Mouse (Mus musculus): ENCODE results near the gene Slit3. TPM values are rescaled to one million over a fixed set of nuclear protein-coding genes. Genes with fewer than 3 reads are reported as not detected.

Slit3 gene
- total and polyA plus RNA-seq, 3 experiments = not detected

DNA sequence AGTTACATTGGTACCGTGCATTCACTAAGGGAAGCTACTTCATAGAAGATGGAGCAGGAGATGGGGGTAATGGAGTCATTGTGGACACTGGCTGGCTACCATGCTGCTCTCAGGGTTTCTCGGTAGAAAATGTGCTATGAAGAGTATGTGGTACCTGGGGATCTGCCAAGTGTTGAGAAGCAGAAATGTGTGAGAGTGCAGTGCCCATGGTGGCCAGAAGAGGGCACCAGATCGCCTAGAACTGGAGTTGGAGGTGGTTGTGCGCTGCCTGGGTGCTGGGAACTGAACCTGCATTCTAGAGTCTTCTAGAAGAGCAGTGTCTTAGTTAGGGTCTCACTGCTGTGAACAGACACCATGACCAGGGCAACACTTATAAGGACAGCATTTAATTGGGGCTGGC is 582.4 kb downstream of the Slit3 start:
- DNase-seq (ENCODE audit: low read depth, low spot score) = peak; percentile 19
- no peaks in the 10 kb centered on the region for H3K36me3 ChIP-seq (ENCODE audit: control insufficient read depth in 1 of 2, insufficient read depth in 2 of 2, low read length in 2 of 2)
- H3K9me3 ChIP-seq (replicated peaks; ENCODE audit: insufficient read depth, low read length) = no peaks in the 10 kb centered on the region
- no peak overlapping the region for H3K9ac ChIP-seq (ENCODE audit: control insufficient read depth, low read depth, low read length, poor library complexity, severe bottlenecking)
- TF ChIP-seq SMC3 (IDR thresholded peaks at IDR 0.05; ENCODE audit: low read depth, low read length) (peak; percentile 15; the same call in 1 of the 2 replicates), USF2 (IDR thresholded peaks at IDR 0.05; ENCODE audit: borderline replicate concordance in 1 of 2, insufficient read depth in 1 of 2, low read depth in 1 of 2, low read length in 2 of 2) (no peak), CTCF (IDR thresholded peaks at IDR 0.05 in 2 of 3, conservative IDR thresholded peaks at IDR 0.05 in 1 of 3; ENCODE audit: control insufficient read depth in 1 of 3, insufficient read depth in 1 of 3, low read depth in 2 of 3, low read length in 3 of 3, poor library complexity in 1 of 3, severe bottlenecking in 1 of 3) (peak; percentile 13 to 41 (median 28); a peak in 4 of 6 replicates), RCOR1 (IDR thresholded peaks at IDR 0.05; ENCODE audit: low read depth, low read length) (no peak), POLR2A (IDR thresholded peaks at IDR 0.05; ENCODE audit: control insufficient read depth in 1 of 2, insufficient read depth in 1 of 2, low read depth in 1 of 2, low read length in 2 of 2, poor library complexity in 1 of 2) (no peak), RAD21 (IDR thresholded peaks at IDR 0.05; ENCODE audit: low read depth, low read length) (no peak; the same call in none of the 2 replicates), KAT2A (conservative IDR thresholded peaks at IDR 0.05; ENCODE audit: low read depth, low read length) (no peak), CHD2 (IDR thresholded peaks at IDR 0.05; ENCODE audit: low read length) (no peak), SIN3A (IDR thresholded peaks at IDR 0.05; ENCODE audit: low read length) (no peak), MEF2A (IDR thresholded peaks at IDR 0.05; ENCODE audit: extremely low read depth, insufficient replicate concordance, low read depth, low read length, poor library complexity, severe bottlenecking) (no peak), TBP (IDR thresholded peaks at IDR 0.05; ENCODE audit: low read depth, low read length) (no peak), EP300 (IDR thresholded peaks at IDR 0.05; ENCODE audit: low read depth in 1 of 2, low read length in 2 of 2) (no peak), ZC3H11A (IDR thresholded peaks at IDR 0.05; ENCODE audit: low read depth, low read length) (no peak), POLR2AphosphoS5 (IDR thresholded peaks at IDR 0.05; ENCODE audit: borderline replicate concordance, low read depth, low read length) (no peak), POLR2AphosphoS2 (IDR thresholded peaks at IDR 0.05; ENCODE audit: low read length) (no peak), MAZ (IDR thresholded peaks at IDR 0.05; ENCODE audit: low read depth, low read length) (no peak), MAFK (IDR thresholded peaks at IDR 0.05; ENCODE audit: borderline replicate concordance, low read depth, low read length) (no peak)
- H3K27me3 ChIP-seq (ENCODE audit: control insufficient read depth in 1 of 2, insufficient read depth in 2 of 2, low read length in 2 of 2) = no peaks in the 10 kb centered on the region
- no peaks in the 10 kb centered on the region for H3K79me2 ChIP-seq (ENCODE audit: control insufficient read depth, insufficient read depth, low read length, poor library complexity)
- H3K4me1 ChIP-seq (ENCODE audit: control insufficient read depth in 1 of 2, insufficient read depth in 2 of 2, low read length in 2 of 2) = no peaks in the 10 kb centered on the region
- no peak overlapping the region for H3K4me3 ChIP-seq (ENCODE audit: control insufficient read depth in 1 of 2, insufficient read depth in 1 of 2, low read depth in 2 of 2, low read length in 2 of 2)
- no peak overlapping the region for H3K27ac ChIP-seq (ENCODE audit: control insufficient read depth, low read depth, low read length)

- Histone ChIP-seq H3K9me3 (replicated peaks; ENCODE audit: insufficient read depth, low read length) (no peaks in the 10 kb centered on the region), H3K27ac (ENCODE audit: control insufficient read depth, low read depth, low read length) (no peak overlapping the region), H3K79me2 (ENCODE audit: control insufficient read depth, insufficient read depth, low read length, poor library complexity) (no peaks in the 10 kb centered on the region), H3K27me3 (ENCODE audit: control insufficient read depth in 1 of 2, insufficient read depth in 2 of 2, low read length in 2 of 2) (no peaks in the 10 kb centered on the region), H3K4me1 (ENCODE audit: control insufficient read depth in 1 of 2, insufficient read depth in 2 of 2, low read length in 2 of 2) (no peaks in the 10 kb centered on the region), H3K4me3 (ENCODE audit: control insufficient read depth in 1 of 2, insufficient read depth in 1 of 2, low read depth in 2 of 2, low read length in 2 of 2) (no peak overlapping the region), H3K36me3 (ENCODE audit: control insufficient read depth in 1 of 2, insufficient read depth in 2 of 2, low read length in 2 of 2) (no peaks in the 10 kb centered on the region), H3K9ac (ENCODE audit: control insufficient read depth, low read depth, low read length, poor library complexity, severe bottlenecking) (no peak overlapping the region)
- TF ChIP-seq MAZ (IDR thresholded peaks at IDR 0.05; ENCODE audit: low read depth, low read length) = no peak
- no peak for TF ChIP-seq JUND (IDR thresholded peaks at IDR 0.05; ENCODE audit: low read depth, low read length)
- no peak for TF ChIP-seq E2F4 (IDR thresholded peaks at IDR 0.05; ENCODE audit: borderline replicate concordance, low read depth, low read length)
- no peak for TF ChIP-seq TAL1 (IDR thresholded peaks at IDR 0.05; ENCODE audit: low read length)
- TF ChIP-seq CHD2 (IDR thresholded peaks at IDR 0.05; ENCODE audit: low read length) = no peak
- no peak for TF ChIP-seq CTCF (IDR thresholded peaks at IDR 0.05 in 2 of 3, conservative IDR thresholded peaks at IDR 0.05 in 1 of 3; ENCODE audit: control insufficient read depth in 1 of 3, insufficient read depth in 1 of 3, low read depth in 2 of 3, low read length in 3 of 3, poor library complexity in 1 of 3, severe bottlenecking in 1 of 3)
- TF ChIP-seq POLR2AphosphoS5 (IDR thresholded peaks at IDR 0.05; ENCODE audit: borderline replicate concordance, low read depth, low read length) = no peak
- TF ChIP-seq TBP (IDR thresholded peaks at IDR 0.05; ENCODE audit: low read depth, low read length) = no peak
- TF ChIP-seq UBTF (IDR thresholded peaks at IDR 0.05; ENCODE audit: borderline replicate concordance, insufficient read depth, low read depth, low read length) = no peak
- no peak for TF ChIP-seq MAX (IDR thresholded peaks at IDR 0.05; ENCODE audit: low read length)
- TF ChIP-seq HCFC1 (IDR thresholded peaks at IDR 0.05; ENCODE audit: low read depth, low read length) = no peak
- no peak for TF ChIP-seq TCF12 (IDR thresholded peaks at IDR 0.05; ENCODE audit: low read depth, low read length)
- no peak for TF ChIP-seq RCOR1 (IDR thresholded peaks at IDR 0.05; ENCODE audit: low read depth, low read length)
- TF ChIP-seq GABPA (IDR thresholded peaks at IDR 0.05; ENCODE audit: low read depth, low read length) = no peak
- DNase-seq (ENCODE audit: low read depth, low spot score) = no peak
Observed at GRCm38 (mm10) chr11:35704381-35704780, 583.4 kb downstream of the Slit3 start.

Data from MEL (cell line).